Mouse (Mus musculus): ENCODE data around the gene Mfsd12. TPM values are rescaled to one million over a fixed set of nuclear protein-coding genes. Genes with fewer than 3 reads are reported as not detected.

Gene Mfsd12
- polyA plus RNA-seq, 1 experiment from 2014 or later = 11.3 TPM

DNA sequence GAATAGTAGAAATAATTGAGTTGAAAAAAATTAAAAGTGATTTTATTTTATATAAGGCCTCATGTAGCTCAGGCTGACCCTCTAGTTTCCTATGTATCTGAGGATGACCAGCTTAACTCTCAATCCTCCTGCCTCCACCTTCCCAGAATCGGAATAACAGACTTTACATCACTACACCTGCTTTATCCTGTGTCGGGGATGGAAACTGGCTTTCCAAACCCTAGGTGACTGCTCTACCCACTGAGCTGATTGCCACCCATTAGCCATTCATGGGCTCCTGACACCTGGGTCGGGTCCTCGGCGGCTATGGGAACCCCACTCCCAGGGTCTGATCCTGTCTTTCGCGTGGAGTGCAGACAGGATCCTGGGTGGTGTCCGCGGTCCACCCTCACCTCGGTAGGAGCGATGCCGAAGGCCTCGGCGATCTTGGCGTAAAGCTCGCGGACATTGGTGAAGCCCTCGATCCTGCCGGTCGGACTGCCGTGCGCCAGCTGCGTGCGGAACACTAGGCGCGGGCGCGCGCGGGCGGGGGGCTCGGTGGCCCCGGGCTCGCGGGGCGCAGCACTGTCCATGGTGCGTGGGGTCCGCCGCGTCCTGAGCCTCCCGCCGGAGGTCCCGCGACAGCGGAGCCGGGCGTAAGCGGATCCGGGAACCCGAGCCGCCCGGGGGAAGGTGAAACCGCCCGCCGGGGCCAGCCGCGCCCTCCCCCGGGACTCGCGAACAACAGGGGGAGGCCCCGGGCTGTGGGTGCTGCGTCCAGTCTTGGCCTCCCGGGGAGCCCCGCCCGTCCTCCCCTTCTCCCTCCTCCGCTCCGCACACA lies 14.4 kb upstream of the Mfsd12 start, which contains the start of gene Gipc3:
Gene Gipc3, minus strand, starts transcription at position 581 of the 820 bp plus-strand sequence.
- no peak for DNase-seq (ENCODE audit: low spot score)
- no peak for ATAC-seq (replicated peaks; ENCODE audit: low FRiP score, low read depth)
- Histone ChIP-seq H3K4me1 (replicated peaks; ENCODE audit: insufficient read depth, low read length) (0 out of 2 replicates have a peak, but pooled peaks cover 4% of the 10 kb centered on the region), H3K27me3 (ENCODE audit: insufficient read depth, low read length) (0 out of 2 replicates have a peak, but pooled peaks cover 18% of the 10 kb centered on the region), H3K4me3 (replicated peaks; ENCODE audit: low read depth, low read length) (peak within 1 kb of the TSS; percentile 37), H3K9ac (ENCODE audit: low read depth, low read length) (peak within 1 kb of the TSS; percentile 49), H3K36me3 (ENCODE audit: insufficient read depth, low read length) (no peaks in the 10 kb centered on the region), H3K4me2 (ENCODE audit: low read length) (peak within 1 kb of the TSS; percentile 74), H3K9me3 (replicated peaks; ENCODE audit: low read length) (no peaks in the 10 kb centered on the region), H3K27ac (no peak within 1 kb of the TSS)
- 4% methylated on average over 56 of the region's 67 CpGs for WGBS
- TF ChIP-seq CTCF (IDR thresholded peaks at IDR 0.05; ENCODE audit: low read depth) = no peak

DNA sequence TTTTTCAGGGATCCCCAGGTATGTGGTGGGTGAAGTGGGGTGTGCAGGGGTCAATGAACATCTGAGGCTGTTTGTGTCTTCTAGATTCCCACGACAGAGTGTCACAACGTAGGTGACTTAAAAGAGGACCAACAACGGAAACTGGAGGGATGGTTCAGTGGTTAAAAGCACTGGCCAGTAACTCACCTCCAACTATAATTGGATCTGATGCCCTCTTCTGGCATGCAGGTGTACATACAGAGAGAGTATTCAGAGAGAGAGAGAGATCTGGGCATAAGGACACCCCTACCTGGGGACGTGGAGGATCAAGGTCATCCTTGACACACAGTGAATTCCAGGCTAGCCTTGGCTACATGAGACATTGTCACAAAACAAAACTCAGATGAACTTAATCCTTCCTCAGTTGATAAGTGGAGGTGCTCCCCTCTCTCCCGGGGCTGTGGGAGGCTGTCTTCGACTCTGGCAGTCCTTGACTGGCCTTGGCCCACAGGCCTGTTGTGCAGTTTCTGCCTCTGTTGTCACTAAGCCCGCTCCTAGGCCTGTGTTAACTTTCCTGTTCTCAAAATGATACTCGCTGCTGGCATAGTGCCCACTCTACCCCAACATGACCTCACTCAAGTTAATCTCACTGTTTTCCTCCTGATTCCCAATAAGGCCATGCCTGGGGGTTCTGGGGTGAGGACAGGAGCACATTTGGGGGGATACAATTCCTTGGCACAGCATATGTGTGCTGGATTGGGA lies 12.7 kb upstream of the Mfsd12 start:
- Histone ChIP-seq H3K27me3 (ENCODE audit: insufficient read depth, low read length) (0 out of 2 replicates have a peak, but pooled peaks cover 18% of the 10 kb centered on the region), H3K4me1 (replicated peaks; ENCODE audit: insufficient read depth, low read length) (0 out of 2 replicates have a peak, but pooled peaks cover 13% of the 10 kb centered on the region), H3K4me2 (ENCODE audit: low read length) (no peak overlapping the region), H3K9ac (ENCODE audit: low read depth, low read length) (no peak overlapping the region), H3K4me3 (replicated peaks; ENCODE audit: low read depth, low read length) (no peak overlapping the region), H3K27ac (no peak overlapping the region), H3K9me3 (replicated peaks; ENCODE audit: low read length) (no peaks in the 10 kb centered on the region), H3K36me3 (ENCODE audit: insufficient read depth, low read length) (no peaks in the 10 kb centered on the region)
- no peak for ATAC-seq (replicated peaks; ENCODE audit: low FRiP score, low read depth)
- DNase-seq (ENCODE audit: low spot score) = no peak
- WGBS = 50% methylated on average over 8 of the region's 8 CpGs
- TF ChIP-seq CTCF (IDR thresholded peaks at IDR 0.05; ENCODE audit: low read depth) = peak; percentile 63

DNA sequence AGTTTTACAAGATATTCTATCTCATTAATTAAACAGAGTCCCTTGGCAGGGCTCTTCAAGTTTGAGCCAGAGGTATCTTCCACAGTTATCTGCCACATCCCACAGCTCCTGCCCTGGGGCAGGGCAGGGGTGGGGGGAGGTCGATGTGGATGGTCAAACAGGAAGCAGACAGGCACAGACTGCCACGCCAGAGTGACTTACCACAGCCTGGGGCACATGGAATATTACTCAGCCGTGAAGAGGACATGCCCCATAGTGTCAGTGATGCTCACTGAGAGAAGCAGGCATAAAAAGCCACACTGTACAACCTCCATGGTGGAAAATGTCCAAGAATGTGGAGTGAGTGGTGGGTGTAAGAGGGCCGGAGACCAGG lies 12.1 kb upstream of the Mfsd12 start:
- Histone ChIP-seq H3K27me3 (ENCODE audit: insufficient read depth, low read length) (0 out of 2 replicates have a peak, but pooled peaks cover 18% of the 10 kb centered on the region), H3K36me3 (ENCODE audit: insufficient read depth, low read length) (no peaks in the 10 kb centered on the region), H3K9ac (ENCODE audit: low read depth, low read length) (no peak overlapping the region), H3K9me3 (replicated peaks; ENCODE audit: low read length) (no peaks in the 10 kb centered on the region), H3K27ac (no peak overlapping the region), H3K4me3 (replicated peaks; ENCODE audit: low read depth, low read length) (no peak overlapping the region), H3K4me1 (replicated peaks; ENCODE audit: insufficient read depth, low read length) (0 out of 2 replicates have a peak, but pooled peaks cover 15% of the 10 kb centered on the region), H3K4me2 (ENCODE audit: low read length) (no peak overlapping the region)
- no peak for TF ChIP-seq CTCF (IDR thresholded peaks at IDR 0.05; ENCODE audit: low read depth)
- no peak for DNase-seq (ENCODE audit: low spot score)
- WGBS = 74% methylated on average over 4 of the region's 4 CpGs
- no peak for ATAC-seq (replicated peaks; ENCODE audit: low FRiP score, low read depth)

DNA sequence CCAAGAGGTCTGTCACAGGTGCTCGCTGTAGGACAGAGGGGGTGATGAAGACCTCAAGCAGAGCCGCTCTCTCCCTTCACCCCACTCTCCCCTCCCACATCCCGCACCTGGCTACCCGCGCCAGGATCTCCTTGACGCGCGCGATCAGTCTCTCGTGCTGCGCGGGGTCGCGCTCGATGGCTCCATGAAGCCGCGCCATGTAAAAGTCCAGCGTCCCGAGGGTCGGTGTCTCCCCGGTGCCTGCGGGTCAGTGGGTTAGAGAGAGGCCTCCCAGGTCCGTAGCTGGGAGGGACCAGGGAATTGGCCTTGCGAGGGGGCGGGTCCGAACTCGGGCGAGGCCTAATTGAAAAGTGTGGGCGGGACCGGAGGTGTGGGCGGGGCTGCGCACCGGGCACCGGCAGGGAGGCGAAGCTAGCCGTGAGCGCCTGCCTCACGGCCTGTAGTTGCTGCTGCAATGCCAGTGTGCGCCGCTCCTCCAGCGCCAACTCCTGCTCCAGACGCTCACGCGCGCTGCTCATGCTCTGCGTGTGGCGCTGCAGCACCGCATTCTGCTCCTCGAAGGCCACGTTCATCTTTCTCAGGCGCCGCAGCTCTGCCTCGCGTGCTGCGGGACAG lies 10.7 kb upstream of the Mfsd12 start:
- 11% methylated on average over 55 of the region's 55 CpGs for WGBS
- Histone ChIP-seq H3K4me2 (ENCODE audit: low read length) (peak overlapping the region; percentile 59), H3K36me3 (ENCODE audit: insufficient read depth, low read length) (no peaks in the 10 kb centered on the region), H3K4me1 (replicated peaks; ENCODE audit: insufficient read depth, low read length) (0 out of 2 replicates have a peak, but pooled peaks cover 15% of the 10 kb centered on the region), H3K9ac (ENCODE audit: low read depth, low read length) (peak overlapping the region; percentile 39; the same call in 1 of the 2 replicates), H3K4me3 (replicated peaks; ENCODE audit: low read depth, low read length) (peak overlapping the region; percentile 15), H3K9me3 (replicated peaks; ENCODE audit: low read length) (no peaks in the 10 kb centered on the region), H3K27me3 (ENCODE audit: insufficient read depth, low read length) (0 out of 2 replicates have a peak, but pooled peaks cover 18% of the 10 kb centered on the region), H3K27ac (no peak overlapping the region)
- TF ChIP-seq CTCF (IDR thresholded peaks at IDR 0.05; ENCODE audit: low read depth) = peak; percentile 44; the same call in 1 of the 2 replicates
- DNase-seq (ENCODE audit: low spot score) (peak; percentile 79), ATAC-seq (replicated peaks; ENCODE audit: low FRiP score, low read depth) (peak; percentile 18)

DNA sequence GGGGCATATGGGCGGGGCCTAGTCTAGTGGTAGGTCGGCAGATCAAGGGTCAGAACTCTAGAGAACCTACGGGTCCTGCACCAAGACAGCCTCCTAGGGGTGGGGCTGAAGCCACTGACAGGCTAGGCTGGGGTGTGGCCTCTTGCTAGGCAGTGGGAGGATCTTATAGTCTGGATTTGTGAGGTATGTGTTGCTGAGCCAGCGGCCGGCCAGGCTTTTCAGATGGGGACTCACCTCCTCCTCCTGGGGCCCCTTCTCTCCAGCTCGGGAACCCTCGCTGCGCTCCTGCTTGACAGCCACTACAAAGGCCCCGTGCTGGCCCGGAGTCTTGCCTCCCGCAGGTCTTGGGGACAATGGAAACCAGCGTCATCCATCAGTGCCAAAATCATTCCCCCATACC lies 8.1 kb upstream of the Mfsd12 start:
- H3K27me3 ChIP-seq (ENCODE audit: insufficient read depth, low read length) = no peaks in the 10 kb centered on the region
- DNase-seq (ENCODE audit: low spot score) (peak; percentile 74), ATAC-seq (replicated peaks; ENCODE audit: low FRiP score, low read depth) (0 out of 2 replicates have a peak, but pooled peaks have one; percentile 13)
- no peak for TF ChIP-seq CTCF (IDR thresholded peaks at IDR 0.05; ENCODE audit: low read depth)
- H3K27ac ChIP-seq = no peak overlapping the region
- peak overlapping the region; percentile 55 for H3K4me3 ChIP-seq (replicated peaks; ENCODE audit: low read depth, low read length)
- 6% methylated on average over 12 of the region's 12 CpGs for WGBS
- H3K4me2 ChIP-seq (ENCODE audit: low read length) = peak overlapping the region; percentile 82
- H3K9ac ChIP-seq (ENCODE audit: low read depth, low read length) = peak overlapping the region; percentile 43
- no peaks in the 10 kb centered on the region for H3K9me3 ChIP-seq (replicated peaks; ENCODE audit: low read length)
- 0 out of 2 replicates have a peak, but pooled peaks cover 15% of the 10 kb centered on the region for H3K4me1 ChIP-seq (replicated peaks; ENCODE audit: insufficient read depth, low read length)
- H3K36me3 ChIP-seq (ENCODE audit: insufficient read depth, low read length) = no peaks in the 10 kb centered on the region

DNA sequence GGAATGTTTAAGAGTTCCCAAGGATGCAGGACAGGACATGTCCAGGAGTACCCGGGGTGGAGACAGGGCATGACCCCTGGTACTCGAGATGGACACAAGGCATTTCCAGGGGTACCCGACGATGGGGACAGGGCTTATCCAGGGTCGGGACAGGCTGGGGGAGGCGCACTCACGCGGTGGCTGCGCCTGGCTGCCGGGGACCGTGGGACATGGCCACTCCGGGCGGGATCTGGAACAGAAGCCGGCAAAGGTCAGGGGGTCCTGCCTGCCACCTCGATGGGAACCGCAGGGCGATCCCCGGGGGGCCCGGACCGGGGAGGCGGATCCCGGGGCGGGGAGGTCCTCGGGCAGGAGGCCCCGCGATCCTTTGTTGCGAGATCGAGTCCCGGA lies 7.3 kb upstream of the Mfsd12 start:
- Histone ChIP-seq H3K9me3 (replicated peaks; ENCODE audit: low read length) (no peaks in the 10 kb centered on the region), H3K4me2 (ENCODE audit: low read length) (peak overlapping the region; percentile 82), H3K9ac (ENCODE audit: low read depth, low read length) (peak overlapping the region; percentile 77), H3K4me3 (replicated peaks; ENCODE audit: low read depth, low read length) (peak overlapping the region; percentile 55), H3K36me3 (ENCODE audit: insufficient read depth, low read length) (no peaks in the 10 kb centered on the region), H3K4me1 (replicated peaks; ENCODE audit: insufficient read depth, low read length) (0 out of 2 replicates have a peak, but pooled peaks cover 15% of the 10 kb centered on the region), H3K27ac (peak overlapping the region; percentile 60; the same call in 1 of the 2 replicates), H3K27me3 (ENCODE audit: insufficient read depth, low read length) (no peaks in the 10 kb centered on the region)
- DNase-seq (ENCODE audit: low spot score) = no peak
- WGBS = 0% methylated on average over 23 of the region's 29 CpGs
- TF ChIP-seq CTCF (IDR thresholded peaks at IDR 0.05; ENCODE audit: low read depth) = no peak
- ATAC-seq (replicated peaks; ENCODE audit: low FRiP score, low read depth) = peak; percentile 23

Measured in kidney, postnatal 0 days (tissue).